Mouse (Mus musculus) lung, postnatal 0 days (tissue): ENCODE results near the gene Ppig.

Experiments
- CTCF ChIP-seq: IDR thresholded peaks from 2 replicates; pipeline ENCODE4 v1.5.1; 2016; ENCODE audit warnings: antibody characterized with exemption, mild to moderate bottlenecking
- EP300 ChIP-seq: IDR thresholded peaks from 2 replicates; pipeline ENCODE4 v1.6.1; 2016; ENCODE audit warnings: antibody characterized with exemption, mild to moderate bottlenecking, control low read depth

GRCm38 (mm10) chr2:69676713-69677112, 45.6 kb upstream of the Ppig start:
- TF ChIP-seq CTCF (peak; percentile 57), EP300 (no peak)
